Mouse (Mus musculus) neural tube, embryonic 14.5 days (tissue): ENCODE data around the gene Negr1. TPM values are rescaled to one million over a fixed set of nuclear protein-coding genes. Genes with fewer than 3 reads are reported as not detected.

Experiments
- ATAC-seq: fragments of 200-750 bp; cut with Nextera tagmentation; 2 replicates; pipeline ENCODE4 v1.8.0; 2017; ENCODE audit warnings: low read depth, mild to moderate bottlenecking, moderate TSS enrichment, moderate library complexity
- H3K27ac ChIP-seq: fragments of 300-500 bp; sonication (generic); 2 replicates; pipeline ENCODE4 v1.5.1; 2014; ENCODE audit warnings: low read depth, mild to moderate bottlenecking, control low read depth, low read length, moderate library complexity, mixed read lengths
- H3K27me3 ChIP-seq: fragments of 300-500 bp; sonication (generic); 2 replicates; pipeline ENCODE4 v1.6.1; 2014; ENCODE audit warnings: low read length; ENCODE audit not compliant: control insufficient read depth, insufficient read depth
- H3K36me3 ChIP-seq: fragments of 300-500 bp; sonication (generic); 2 replicates; pipeline ENCODE4 v1.6.1; 2014; ENCODE audit warnings: low read length, mixed read lengths; ENCODE audit not compliant: control insufficient read depth, insufficient read depth
- H3K4me1 ChIP-seq: fragments of 300-500 bp; sonication (generic); 2 replicates; pipeline ENCODE4 v1.6.1; 2014; ENCODE audit warnings: low read length; ENCODE audit not compliant: control insufficient read depth, insufficient read depth
- H3K4me2 ChIP-seq: fragments of 300-500 bp; sonication (generic); 2 replicates; pipeline ENCODE4 v1.6.1; 2014; ENCODE audit warnings: mild to moderate bottlenecking, low read depth, low read length, control low read depth
- H3K4me3 ChIP-seq: fragments of 300-500 bp; sonication (generic); 2 replicates; pipeline ENCODE4 v1.5.1; 2014; ENCODE audit warnings: low read depth, low read length, control low read depth, mixed read lengths
- H3K9ac ChIP-seq: fragments of 300-500 bp; sonication (generic); replicated peaks from 2 replicates; pipeline ENCODE4 v1.6.1; 2014; ENCODE audit warnings: low read depth, mild to moderate bottlenecking, control low read depth, low read length, mixed read lengths
- H3K9me3 ChIP-seq: fragments of 300-500 bp; sonication (generic); 2 replicates; pipeline ENCODE4 v1.6.1; 2016; ENCODE audit warnings: low read length; ENCODE audit not compliant: control insufficient read depth
- WGBS: fragments of 180-500 bp; shearing (Covaris S2); extraction: QIAGEN DNeasy Blood & Tissue Kit; methylation state at CpG from one replicate; pipeline ENCODE4 v1.1.7; 2014; 5-methylcytosine and 5-hydroxymethylcytosine counted together
- polyA plus RNA-seq: library from polyadenylated mRNA; unstranded; fragments of >200 nt; fragmentation: Nextera tagmentation; extraction: Ambion mirVana; gene quantifications from 2 replicates; pipeline ENCODE4 v1.2.1, GENCODE M21; 2014

Negr1 gene
- polyA plus RNA-seq, 1 experiment from 2014 or later = 47.7 TPM

DNA sequence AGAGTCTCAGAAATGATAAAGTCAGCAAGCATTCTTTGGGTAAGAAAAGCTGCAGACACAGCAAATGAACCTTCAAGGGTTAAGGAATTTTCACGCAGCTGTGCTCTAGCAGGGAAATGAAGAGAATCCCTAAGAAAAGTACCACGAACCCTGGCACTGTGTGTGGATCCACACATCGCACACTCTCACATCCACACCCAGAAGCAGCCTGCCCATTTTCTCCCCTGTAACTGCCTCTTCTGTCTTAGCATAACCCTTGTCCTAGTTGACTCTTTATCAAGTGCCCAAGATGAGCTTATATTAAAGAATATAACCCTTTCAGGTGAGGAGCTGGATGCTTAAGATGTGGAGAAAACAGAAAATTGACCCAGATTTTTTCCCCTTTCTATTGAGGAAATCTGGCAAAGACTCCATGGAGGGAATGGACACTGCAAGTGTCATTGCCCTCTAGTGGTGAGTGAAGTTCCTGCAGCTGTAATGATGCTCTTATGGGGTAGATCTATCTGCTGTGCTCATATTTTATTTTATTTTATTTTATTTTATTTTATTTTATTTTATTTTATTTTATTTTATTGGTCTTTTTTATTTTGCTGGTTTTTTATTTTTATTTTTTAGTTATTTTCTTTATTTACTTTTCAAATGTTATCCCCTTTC lies 82.2 kb downstream of the Negr1 start:
- H3K4me2 ChIP-seq = no peak overlapping the region
- 87% methylated on average over 3 of the region's 3 CpGs for WGBS

DNA sequence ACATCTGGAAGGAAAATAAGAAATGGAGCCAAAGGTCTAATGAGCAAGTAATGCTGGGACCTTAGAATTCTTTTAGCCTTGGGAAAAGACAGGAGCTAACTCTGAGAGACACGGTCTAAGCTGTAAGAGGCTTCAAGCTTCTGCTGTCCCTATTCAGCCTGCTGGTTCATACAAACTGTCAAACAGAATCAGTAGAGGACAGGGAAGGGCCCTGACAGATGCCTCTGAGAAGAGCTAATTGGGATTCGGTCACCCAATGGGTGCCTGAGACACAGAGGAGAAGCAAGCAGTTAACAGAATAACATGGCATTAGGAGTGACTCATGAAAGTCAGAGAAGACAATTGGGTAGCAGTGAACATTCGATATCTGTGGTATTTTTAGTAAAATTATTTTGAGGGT lies 86.8 kb downstream of the Negr1 start:
- ATAC-seq = no peak
- H3K9ac ChIP-seq = no peak overlapping the region
- H3K36me3 ChIP-seq = no peaks in the 10 kb centered on the region
- H3K4me2 ChIP-seq = no peak overlapping the region
- no peak overlapping the region for H3K4me3 ChIP-seq
- no peaks in the 10 kb centered on the region for H3K9me3 ChIP-seq
- WGBS = 90% methylated on average over 3 of the region's 3 CpGs
- H3K27me3 ChIP-seq = no peaks in the 10 kb centered on the region
- no peaks in the 10 kb centered on the region for H3K4me1 ChIP-seq
- H3K27ac ChIP-seq = no peak overlapping the region

More for the DNA sequence above, 82.2 kb downstream of the Negr1 start:
- Histone ChIP-seq H3K27me3 (no peaks in the 10 kb centered on the region), H3K9ac (no peak overlapping the region), H3K9me3 (no peaks in the 10 kb centered on the region), H3K27ac (no peak overlapping the region), H3K4me3 (no peak overlapping the region), H3K36me3 (no peaks in the 10 kb centered on the region), H3K4me1 (no peaks in the 10 kb centered on the region)
- 0 out of 2 replicates have a peak, but pooled peaks have one; percentile 63 for ATAC-seq

DNA sequence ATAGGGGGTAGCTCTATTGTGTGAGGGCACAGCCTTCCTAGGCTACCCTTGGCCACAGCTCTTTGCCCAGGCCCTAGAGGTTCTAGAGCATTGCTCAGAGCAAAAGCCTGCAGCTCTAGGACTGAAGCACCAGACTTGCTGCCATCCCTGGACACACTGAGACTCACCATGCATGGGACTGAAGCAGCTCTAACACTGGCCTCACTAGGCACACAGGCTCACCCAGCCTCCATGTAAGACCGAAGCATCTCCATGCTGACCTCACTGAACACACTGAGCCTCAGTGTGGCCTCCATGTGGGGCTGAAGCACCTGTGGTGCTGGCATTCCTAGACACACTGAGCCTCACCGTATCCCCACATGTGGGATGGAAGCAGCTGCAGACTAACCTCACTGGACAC lies 101.0 kb downstream of the Negr1 start:
- Histone ChIP-seq H3K4me3 (no peak overlapping the region), H3K9ac (no peak overlapping the region), H3K27ac (no peak overlapping the region), H3K27me3 (no peaks in the 10 kb centered on the region), H3K36me3 (no peaks in the 10 kb centered on the region), H3K9me3 (no peaks in the 10 kb centered on the region), H3K4me1 (no peaks in the 10 kb centered on the region), H3K4me2 (no peak overlapping the region)
- no peak for ATAC-seq
- WGBS = 92% methylated on average over 2 of the region's 2 CpGs

DNA sequence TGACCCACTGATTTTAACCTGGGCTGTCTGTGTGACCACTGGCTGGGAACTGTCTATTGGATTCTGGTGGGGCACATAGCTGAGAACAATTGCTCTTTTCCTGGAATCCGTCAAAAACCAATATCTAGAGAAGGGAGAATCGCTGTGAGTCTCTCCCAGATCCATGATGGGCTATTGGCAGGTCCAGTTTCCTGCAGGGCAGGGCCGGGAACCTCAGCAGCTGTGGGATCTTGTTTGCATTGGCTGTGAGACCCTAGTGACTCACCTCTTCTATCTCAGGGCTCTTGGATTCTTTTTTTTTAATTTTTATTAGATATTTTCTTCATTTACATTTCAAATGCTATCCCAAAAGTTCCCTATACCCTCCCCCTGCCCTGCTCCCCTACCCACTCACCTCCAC lies 111.0 kb downstream of the Negr1 start:
- no peaks in the 10 kb centered on the region for H3K36me3 ChIP-seq

DNA sequence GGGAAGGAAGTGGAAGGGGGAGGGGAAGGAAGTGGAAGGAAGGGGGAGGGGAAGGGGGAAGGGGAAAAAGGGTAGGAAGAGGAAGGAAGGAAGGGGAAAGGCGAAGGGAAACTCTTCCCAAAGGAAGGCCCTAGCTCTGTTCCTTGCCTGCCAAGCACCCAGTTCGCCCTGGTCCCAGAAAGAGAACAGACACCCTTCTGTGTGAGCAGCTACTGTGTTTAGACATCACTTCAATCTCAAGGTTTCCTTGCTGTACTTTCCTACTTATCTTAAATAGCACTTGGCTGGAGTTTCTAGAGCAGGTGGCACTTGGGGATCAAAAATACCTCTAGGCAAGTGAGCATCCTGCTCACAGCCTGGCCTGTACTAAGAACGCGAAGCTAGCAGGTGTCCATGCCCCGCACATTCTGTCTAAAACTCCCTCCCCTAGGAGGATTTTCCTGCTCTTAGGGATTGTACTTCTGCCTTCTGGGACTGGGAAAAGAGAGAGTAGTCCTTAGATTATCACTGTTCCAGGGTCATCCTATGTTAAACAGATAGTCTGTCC lies 128.5 kb downstream of the Negr1 start:
- Histone ChIP-seq H3K9ac (no peak overlapping the region), H3K4me3 (no peak overlapping the region), H3K4me2 (no peak overlapping the region), H3K9me3 (no peaks in the 10 kb centered on the region), H3K27ac (no peak overlapping the region), H3K4me1 (no peaks in the 10 kb centered on the region), H3K27me3 (no peaks in the 10 kb centered on the region), H3K36me3 (no peaks in the 10 kb centered on the region)
- 95% methylated on average over 5 of the region's 5 CpGs for WGBS
- no peak for ATAC-seq

More for the DNA sequence above, 111.0 kb downstream of the Negr1 start:
- WGBS = 75% methylated on average over 3 of the region's 3 CpGs
- Histone ChIP-seq H3K9ac (no peak overlapping the region), H3K9me3 (no peaks in the 10 kb centered on the region), H3K27ac (no peak overlapping the region), H3K4me3 (no peak overlapping the region), H3K27me3 (no peaks in the 10 kb centered on the region), H3K4me1 (no peaks in the 10 kb centered on the region), H3K4me2 (no peak overlapping the region)
- no peak for ATAC-seq

DNA sequence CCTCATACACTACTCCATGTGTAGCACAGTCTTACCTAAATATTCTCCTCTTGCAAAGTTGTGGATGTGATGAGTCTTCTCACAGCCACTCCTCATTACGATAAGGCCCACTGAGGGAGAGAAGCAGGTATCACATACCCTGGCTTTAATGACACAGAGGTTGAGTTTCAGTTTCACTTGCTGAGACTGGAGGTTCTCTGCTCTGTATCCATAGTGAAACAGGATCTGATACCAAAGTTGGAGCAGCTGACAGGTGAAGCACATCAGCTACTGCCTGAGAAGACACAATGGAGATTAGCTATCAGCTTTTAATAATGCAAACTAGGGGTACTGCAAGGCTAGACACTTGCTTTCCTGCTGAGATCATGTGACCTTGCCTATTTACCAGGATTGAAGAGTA lies 137.1 kb downstream of the Negr1 start:
- no peak for ATAC-seq

DNA sequence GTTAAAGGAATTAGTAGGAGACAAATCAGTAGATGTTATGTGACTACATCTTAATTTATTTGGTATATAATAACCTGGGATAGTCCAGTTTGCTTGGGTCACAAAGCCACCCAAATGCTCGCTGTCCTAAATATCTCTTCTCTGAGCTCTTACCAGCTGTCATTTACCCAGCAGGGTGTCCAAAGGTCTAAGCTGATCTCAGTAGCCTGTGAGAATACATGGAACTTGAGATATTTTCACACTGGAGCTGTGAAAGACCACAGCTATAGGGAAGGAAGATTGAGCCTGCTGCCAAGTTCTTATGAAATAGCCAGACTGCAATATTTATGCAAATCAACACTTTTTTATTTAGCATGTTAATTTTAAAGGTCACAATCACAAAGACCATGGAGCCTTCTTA lies 141.6 kb downstream of the Negr1 start:
- H3K36me3 ChIP-seq = no peaks in the 10 kb centered on the region
- no peaks in the 10 kb centered on the region for H3K4me1 ChIP-seq
- H3K4me3 ChIP-seq = no peak overlapping the region
- H3K27me3 ChIP-seq = no peaks in the 10 kb centered on the region
- WGBS = 79% methylated on average over 1 of the region's 1 CpGs
- H3K9ac ChIP-seq = no peak overlapping the region
- H3K4me2 ChIP-seq = no peak overlapping the region
- no peak for ATAC-seq
- H3K9me3 ChIP-seq = no peaks in the 10 kb centered on the region
- no peak overlapping the region for H3K27ac ChIP-seq

More for the DNA sequence above, 137.1 kb downstream of the Negr1 start:
- Histone ChIP-seq H3K4me3 (no peak overlapping the region), H3K9me3 (no peaks in the 10 kb centered on the region), H3K27ac (no peak overlapping the region), H3K36me3 (no peaks in the 10 kb centered on the region), H3K4me2 (no peak overlapping the region), H3K27me3 (no peaks in the 10 kb centered on the region), H3K4me1 (no peaks in the 10 kb centered on the region), H3K9ac (no peak overlapping the region)
- 94% methylated on average over 1 of the region's 1 CpGs for WGBS

DNA sequence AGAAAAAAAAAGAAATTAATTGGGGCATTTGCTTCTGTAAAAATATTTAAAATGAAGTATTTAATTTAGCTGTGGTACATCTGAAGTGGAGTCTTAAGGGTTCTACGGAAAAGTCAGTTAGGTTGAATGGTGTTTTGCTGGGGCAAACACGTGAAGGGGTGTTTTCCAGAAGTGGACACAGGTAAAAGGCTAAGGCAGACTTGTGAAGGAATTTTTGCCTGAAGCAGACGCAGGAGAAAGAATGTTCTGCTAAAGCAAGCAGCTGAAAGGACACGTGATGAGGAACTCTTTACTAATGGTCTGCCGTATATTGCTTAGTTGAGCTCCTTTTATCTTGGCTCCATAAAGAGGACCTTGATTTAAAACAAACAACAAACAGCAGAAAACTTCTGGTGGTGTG lies 148.6 kb downstream of the Negr1 start:
- WGBS = 64% methylated on average over 5 of the region's 5 CpGs
- no peak overlapping the region for H3K4me2 ChIP-seq
- H3K36me3 ChIP-seq = no peaks in the 10 kb centered on the region
- H3K9me3 ChIP-seq = no peaks in the 10 kb centered on the region
- no peak overlapping the region for H3K9ac ChIP-seq
- no peaks in the 10 kb centered on the region for H3K4me1 ChIP-seq
- no peak for ATAC-seq
- no peak overlapping the region for H3K4me3 ChIP-seq
- H3K27me3 ChIP-seq = no peaks in the 10 kb centered on the region
- H3K27ac ChIP-seq = no peak overlapping the region

DNA sequence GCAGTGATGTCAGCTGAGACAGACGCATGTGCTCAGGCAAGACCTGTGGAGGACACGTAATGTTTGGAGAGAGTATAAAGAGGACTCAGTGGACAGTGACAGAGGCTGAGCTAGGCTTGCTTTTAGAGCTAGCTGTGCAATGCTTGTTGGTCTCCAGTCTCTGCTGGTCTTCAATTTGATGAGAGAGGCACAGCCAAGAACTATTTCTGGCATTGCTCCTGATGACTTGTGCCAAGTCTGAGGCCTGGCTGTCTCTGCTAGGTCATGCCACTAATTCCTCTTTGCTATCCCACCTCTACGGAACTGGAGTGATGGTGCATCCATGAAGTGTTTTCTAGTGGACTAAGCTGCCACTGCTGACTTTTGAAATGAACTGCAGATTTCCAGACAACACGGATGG lies 149.1 kb downstream of the Negr1 start:
- H3K27ac ChIP-seq = no peak overlapping the region
- H3K36me3 ChIP-seq = no peaks in the 10 kb centered on the region
- H3K4me2 ChIP-seq = no peak overlapping the region
- H3K9me3 ChIP-seq = no peaks in the 10 kb centered on the region
- no peak overlapping the region for H3K9ac ChIP-seq
- no peak for ATAC-seq
- H3K4me3 ChIP-seq = no peak overlapping the region
- 89% methylated on average over 4 of the region's 4 CpGs for WGBS
- no peaks in the 10 kb centered on the region for H3K27me3 ChIP-seq
- H3K4me1 ChIP-seq = no peaks in the 10 kb centered on the region
